Mouse (Mus musculus) kidney, postnatal 0 days (tissue): ENCODE measurements around the gene Hemk1. TPM values are rescaled to one million over a fixed set of nuclear protein-coding genes. Genes with fewer than 3 reads are reported as not detected.
A peak's percentile ranks its signal among the peaks of the same experiment; 100 is the strongest.

Experiments
- ATAC-seq: fragments of 200-750 bp; cut with Nextera tagmentation; replicated peaks from 2 replicates; pipeline ENCODE4 v1.8.0; 2017; ENCODE audit warnings: low read depth, moderate number of reproducible peaks, moderate TSS enrichment, moderate library complexity; ENCODE audit not compliant: low FRiP score
- DNase-seq: peaks from one replicate; pipeline ENCODE4 v3.0.0-alpha.2; 2016; ENCODE audit warnings: low spot score
- H3K27ac ChIP-seq: fragments of 300-500 bp; sonication (generic); 2 replicates; pipeline ENCODE4 v1.5.1; 2014; ENCODE audit warnings: mild to moderate bottlenecking
- H3K27me3 ChIP-seq: fragments of 300-500 bp; sonication (generic); 2 replicates; pipeline ENCODE4 v1.6.1; 2014; ENCODE audit warnings: low read length, mixed read lengths; ENCODE audit not compliant: insufficient read depth
- H3K36me3 ChIP-seq: fragments of 300-500 bp; sonication (generic); 2 replicates; pipeline ENCODE4 v1.6.1; 2014; ENCODE audit warnings: low read length, mixed read lengths; ENCODE audit not compliant: insufficient read depth
- H3K4me1 ChIP-seq: fragments of 300-500 bp; sonication (generic); replicated peaks from 2 replicates; pipeline ENCODE4 v1.6.1; 2014; ENCODE audit warnings: antibody characterized with exemption, low read length, mixed read lengths; ENCODE audit not compliant: insufficient read depth
- H3K4me2 ChIP-seq: fragments of 300-500 bp; sonication (generic); 2 replicates; pipeline ENCODE4 v1.6.1; 2014; ENCODE audit warnings: mild to moderate bottlenecking, low read length, moderate library complexity, mixed read lengths
- H3K4me3 ChIP-seq: fragments of 300-500 bp; sonication (generic); replicated peaks from 2 replicates; pipeline ENCODE4 v1.5.1; 2014; ENCODE audit warnings: low read depth, low read length
- H3K9ac ChIP-seq: fragments of 300-500 bp; sonication (generic); 2 replicates; pipeline ENCODE4 v1.6.1; 2014; ENCODE audit warnings: low read depth, low read length
- H3K9me3 ChIP-seq: fragments of 300-500 bp; sonication (generic); replicated peaks from 2 replicates; pipeline ENCODE4 v1.6.1; 2016; ENCODE audit warnings: low read length, inconsistent platforms, mixed read lengths
- CTCF ChIP-seq: IDR thresholded peaks from 2 replicates; pipeline ENCODE4 v1.5.1; 2016; ENCODE audit warnings: antibody characterized with exemption, low read depth, mild to moderate bottlenecking, moderate library complexity
- WGBS: fragments of 180-500 bp; shearing (Covaris S2); extraction: QIAGEN DNeasy Blood & Tissue Kit; methylation state at CpG from one replicate; pipeline ENCODE4 v1.1.7; 2014; 5-methylcytosine and 5-hydroxymethylcytosine counted together
- polyA plus RNA-seq: library from polyadenylated mRNA; unstranded; fragments of >200 nt; fragmentation: Nextera tagmentation; extraction: Ambion mirVana; gene quantifications from 2 replicates; pipeline ENCODE4 v1.2.1, GENCODE M21; 2015

Gene Hemk1
- polyA plus RNA-seq, 1 experiment from 2014 or later, result 10.1 TPM

- no peak for DNase-seq
- Histone ChIP-seq H3K4me3 (peak within 1 kb of the TSS; percentile 73), H3K4me1 (peaks cover 8% of the 10 kb centered on the region), H3K9me3 (no peaks in the 10 kb centered on the region), H3K9ac (peak within 1 kb of the TSS; percentile 86), H3K27ac (peak within 1 kb of the TSS; percentile 92), H3K36me3 (0 out of 2 replicates have a peak, but pooled peaks cover 10% of the 10 kb centered on the region), H3K27me3 (no peaks in the 10 kb centered on the region), H3K4me2 (peak within 1 kb of the TSS; percentile 86)
- no peak for TF ChIP-seq CTCF
- ATAC-seq, result no peak
These were observed 42.3 kb downstream of the Hemk1 start, which contains the start of gene Cish for GRCm38 (mm10) chr9:107296016-107296040. TSS of gene Cish (plus strand) at chr9:107296026.

- Histone ChIP-seq H3K4me3 (no peak overlapping the region; the same call in 1 of the 2 replicates), H3K27ac (peak overlapping the region; percentile 92), H3K9ac (peak overlapping the region; percentile 52; the same call in 1 of the 2 replicates), H3K27me3 (no peaks in the 10 kb centered on the region), H3K4me2 (peak overlapping the region; percentile 86), H3K9me3 (no peaks in the 10 kb centered on the region), H3K36me3 (0 out of 2 replicates have a peak, but pooled peaks cover 8% of the 10 kb centered on the region), H3K4me1 (peaks cover 8% of the 10 kb centered on the region)
- no peak for TF ChIP-seq CTCF
- WGBS, result 55% methylated on average over 4 of the region's 4 CpGs
- no peak for DNase-seq
- no peak for ATAC-seq
These were observed 42.5 kb downstream of the Hemk1 start for GRCm38 (mm10) chr9:107295616-107296015.

DNA sequence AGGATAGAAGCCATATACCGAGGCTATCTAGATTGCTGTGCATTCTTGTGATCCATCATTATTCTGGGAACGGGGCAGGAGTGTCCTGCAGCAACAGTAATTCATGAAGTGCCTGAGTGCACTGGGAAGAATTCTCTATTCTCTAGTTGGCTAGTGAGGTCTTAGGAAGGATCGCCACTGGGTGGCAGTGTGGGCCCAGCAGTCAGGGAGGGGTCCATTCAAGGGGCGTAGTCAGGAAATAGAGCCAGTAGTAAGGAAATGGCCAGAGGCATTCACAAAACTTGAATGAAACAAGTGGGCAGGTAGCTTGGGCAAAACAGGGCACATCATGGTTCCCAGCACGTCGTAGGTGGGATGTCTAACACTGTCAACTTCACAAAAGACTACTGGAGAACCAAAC, 43.9 kb downstream of the Hemk1 start:
- Histone ChIP-seq H3K27me3 (no peaks in the 10 kb centered on the region), H3K27ac (no peak overlapping the region), H3K9ac (no peak overlapping the region), H3K4me1 (peaks cover 12% of the 10 kb centered on the region), H3K36me3 (no peaks in the 10 kb centered on the region), H3K4me2 (no peak overlapping the region), H3K9me3 (no peaks in the 10 kb centered on the region), H3K4me3 (no peak overlapping the region)
- ATAC-seq, result no peak
- peak; percentile 94 for TF ChIP-seq CTCF
- WGBS, result 2% methylated on average over 6 of the region's 6 CpGs
- DNase-seq, result peak; percentile 93

- Histone ChIP-seq H3K4me2 (no peak overlapping the region), H3K27ac (no peak overlapping the region), H3K4me3 (no peak overlapping the region), H3K9ac (no peak overlapping the region), H3K27me3 (no peaks in the 10 kb centered on the region), H3K36me3 (no peaks in the 10 kb centered on the region), H3K9me3 (no peaks in the 10 kb centered on the region), H3K4me1 (0 out of 2 replicates have a peak, but pooled peaks cover 7% of the 10 kb centered on the region)
- peak; percentile 97 for TF ChIP-seq CTCF
- WGBS, result 33% methylated on average over 10 of the region's 10 CpGs
- DNase-seq (peak; percentile 89), ATAC-seq (no peak)
These were observed 47.3 kb downstream of the Hemk1 start for GRCm38 (mm10) chr9:107290897-107291296.

- Histone ChIP-seq H3K4me1 (0 out of 2 replicates have a peak, but pooled peaks cover 7% of the 10 kb centered on the region), H3K36me3 (no peaks in the 10 kb centered on the region), H3K4me3 (peak within 1 kb of the TSS; percentile 43), H3K9ac (peak within 1 kb of the TSS; percentile 53), H3K27me3 (no peaks in the 10 kb centered on the region), H3K9me3 (no peaks in the 10 kb centered on the region), H3K4me2 (peak within 1 kb of the TSS; percentile 84), H3K27ac (peak within 1 kb of the TSS; percentile 65)
- DNase-seq, result peak; percentile 94
- ATAC-seq, result peak; percentile 88
- TF ChIP-seq CTCF, result peak; percentile 58
- 2% methylated on average over 49 of the region's 49 CpGs for WGBS
These were observed 48.7 kb downstream of the Hemk1 start, which contains the start of gene Mapkapk3 for GRCm38 (mm10) chr9:107289211-107290076. TSS of gene Mapkapk3 (minus strand) at chr9:107289877.

DNA sequence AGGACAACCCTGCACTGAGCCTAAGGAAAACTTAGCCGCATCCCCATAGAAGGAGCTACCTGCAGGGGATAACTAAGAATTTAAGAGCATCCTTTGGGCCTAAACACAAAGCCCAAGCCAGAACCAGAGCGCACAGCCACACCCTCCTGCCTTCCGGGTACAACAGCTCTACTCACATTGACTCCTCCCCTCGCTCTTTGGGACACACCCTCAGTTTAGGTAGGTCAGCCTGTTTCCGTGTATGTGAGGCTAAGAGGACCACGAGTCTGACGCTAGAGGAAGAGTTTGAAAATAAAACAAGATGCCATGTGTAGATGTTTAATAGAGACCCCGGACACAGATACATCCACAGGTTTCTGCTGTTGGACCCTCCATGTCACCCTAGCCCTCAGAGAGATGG, 49.4 kb downstream of the Hemk1 start:
- H3K4me3 ChIP-seq, result peak overlapping the region; percentile 43
- H3K9me3 ChIP-seq, result no peaks in the 10 kb centered on the region
- H3K9ac ChIP-seq, result peak overlapping the region; percentile 53
- no peak for TF ChIP-seq CTCF
- 0 out of 2 replicates have a peak, but pooled peaks cover 7% of the 10 kb centered on the region for H3K4me1 ChIP-seq
- no peaks in the 10 kb centered on the region for H3K27me3 ChIP-seq
- H3K4me2 ChIP-seq, result peak overlapping the region; percentile 84
- 38% methylated on average over 8 of the region's 8 CpGs for whole genome bisulfite sequencing
- DNase-seq (peak; percentile 45), ATAC-seq (0 out of 2 replicates have a peak, but pooled peaks have one; percentile 15)
- no peaks in the 10 kb centered on the region for H3K36me3 ChIP-seq
- H3K27ac ChIP-seq, result 0 out of 2 replicates have a peak overlapping the region, but pooled peaks have one; percentile 65
